Mouse (Mus musculus): Measurements from ENCODE around the gene Olfr1240.

GRCm38 (mm10) chr2:89400882-89401281 is 41.9 kb downstream of the Olfr1240 start:
- TF ChIP-seq POLR2A (IDR thresholded peaks at IDR 0.05; ENCODE audit: borderline replicate concordance, control insufficient read depth, low read depth, low read length) = no peak
- TF ChIP-seq CTCF (IDR thresholded peaks at IDR 0.05; ENCODE audit: control insufficient read depth, insufficient read depth, low read length) = no peak

Measured in bone marrow, adult 2 months (tissue).